Mouse (Mus musculus): Measurements from ENCODE around the gene Gpr68.

DNA sequence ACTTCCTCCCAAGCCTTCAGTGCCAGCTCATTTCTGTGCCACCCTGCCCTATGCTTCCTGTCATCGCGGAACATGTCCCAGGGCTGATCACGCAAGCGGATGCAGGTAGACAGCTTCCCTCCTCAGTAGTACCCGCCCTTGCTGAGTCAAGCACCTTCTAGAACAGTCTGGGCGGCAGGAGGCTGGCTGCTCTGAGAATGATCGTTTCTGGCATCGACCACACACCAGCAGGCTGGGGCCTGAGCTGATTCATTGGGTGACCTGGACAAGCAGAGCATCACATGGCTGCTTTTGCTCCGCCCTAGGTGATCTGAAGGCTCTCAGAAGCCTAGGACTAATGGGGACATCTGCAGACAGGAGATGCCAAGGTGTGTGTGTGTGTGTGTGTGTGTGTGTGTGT is 4.2 kb downstream of the Gpr68 start:
- no peak for TF ChIP-seq CTCF (conservative IDR thresholded peaks at IDR 0.05; ENCODE audit: low read length)
- no peak for TF ChIP-seq POU5F1 (IDR thresholded peaks at IDR 0.05; ENCODE audit: borderline replicate concordance, low read length)
- no peak for TF ChIP-seq NANOG (IDR thresholded peaks at IDR 0.05; ENCODE audit: borderline replicate concordance, low read length)

Measured in E14TG2a.4 (cell line).